Mouse (Mus musculus): Measurements from ENCODE around the gene Tardbp. TPM values are rescaled to one million over a fixed set of nuclear protein-coding genes. Genes with fewer than 3 reads are reported as not detected.

The Tardbp gene
- polyA plus RNA-seq, 2 experiments = 170 to 674 TPM

DNA sequence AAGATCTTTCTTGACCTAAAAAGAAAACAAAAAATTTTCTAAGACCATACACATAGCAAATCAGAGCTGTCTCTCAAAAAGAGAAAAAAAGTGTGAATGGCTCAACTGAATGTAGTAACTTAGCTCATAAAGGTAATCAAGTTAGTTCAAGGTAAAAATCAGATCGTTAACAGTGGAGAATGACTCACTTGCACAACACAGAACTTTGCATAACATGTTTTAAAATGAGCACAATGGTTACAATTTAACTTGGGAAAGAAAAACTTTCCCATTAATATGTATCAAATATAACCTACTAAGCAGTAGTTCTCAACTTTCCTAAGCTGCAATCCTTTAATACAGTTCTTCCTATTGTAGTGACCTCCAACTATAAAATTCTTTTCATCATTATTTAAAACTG is 6.1 kb downstream of the Tardbp start:
- Histone ChIP-seq H3K4me3 (replicated peaks; ENCODE audit: low read length) (no peak overlapping the region), H3K9me3 (ENCODE audit: control insufficient read depth, low read length) (no peaks in the 10 kb centered on the region), H3K27me3 (ENCODE audit: control insufficient read depth, insufficient read depth, low read length) (no peaks in the 10 kb centered on the region), H3K36me3 (ENCODE audit: control insufficient read depth, insufficient read depth, low read length) (peaks cover 88% of the 10 kb centered on the region), H3K4me1 (ENCODE audit: control insufficient read depth, insufficient read depth, low read length) (peaks cover 13% of the 10 kb centered on the region), H3K9ac (ENCODE audit: low read depth, low read length, severe bottlenecking) (no peak overlapping the region), H3K27ac (replicated peaks; ENCODE audit: low read depth, low read length) (no peak overlapping the region), H3K4me2 (replicated peaks; ENCODE audit: low read depth, low read length, severe bottlenecking) (no peak overlapping the region)
- DNase-seq (ENCODE audit: low spot score) (no peak), ATAC-seq (ENCODE audit: low FRiP score, low read depth) (no peak)
- WGBS = 90% methylated on average over 1 of the region's 1 CpGs
- TF ChIP-seq POLR2A (IDR thresholded peaks at IDR 0.05; ENCODE audit: borderline replicate concordance, extremely low read depth, insufficient read depth, insufficient read length) = no peak

DNA sequence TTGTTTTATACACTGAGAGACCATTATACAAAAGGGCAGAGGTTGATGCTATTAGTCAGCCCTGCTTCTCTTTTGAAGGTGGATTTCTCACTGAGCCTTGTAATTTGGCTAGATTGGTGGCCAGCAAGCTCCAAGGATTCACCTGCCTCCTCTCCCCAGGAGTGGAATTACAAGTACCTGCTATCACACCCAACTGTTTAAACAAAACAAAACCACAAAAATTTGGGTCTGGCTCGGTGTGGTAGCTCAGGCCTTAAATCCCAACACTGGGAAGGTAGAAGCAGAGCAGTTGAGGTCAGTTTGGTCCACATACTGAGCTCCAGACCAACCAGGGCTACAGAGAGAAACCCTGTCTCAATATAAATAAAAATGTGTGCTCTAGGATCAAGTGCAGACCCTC is 7.0 kb downstream of the Tardbp start:
- no peak overlapping the region for H3K27ac ChIP-seq (replicated peaks; ENCODE audit: low read depth, low read length)
- 74% methylated on average over 1 of the region's 1 CpGs for WGBS
- no peak for TF ChIP-seq POLR2A (IDR thresholded peaks at IDR 0.05; ENCODE audit: borderline replicate concordance, extremely low read depth, insufficient read depth, insufficient read length)
- H3K4me2 ChIP-seq (replicated peaks; ENCODE audit: low read depth, low read length, severe bottlenecking) = no peak overlapping the region
- H3K9ac ChIP-seq (ENCODE audit: low read depth, low read length, severe bottlenecking) = no peak overlapping the region
- H3K4me1 ChIP-seq (ENCODE audit: control insufficient read depth, insufficient read depth, low read length) = peaks cover 8% of the 10 kb centered on the region; the same call in 1 of the 2 replicates
- no peak for DNase-seq (ENCODE audit: low spot score)
- H3K27me3 ChIP-seq (ENCODE audit: control insufficient read depth, insufficient read depth, low read length) = no peaks in the 10 kb centered on the region
- no peak overlapping the region for H3K4me3 ChIP-seq (replicated peaks; ENCODE audit: low read length)
- H3K9me3 ChIP-seq (ENCODE audit: control insufficient read depth, low read length) = no peaks in the 10 kb centered on the region
- H3K36me3 ChIP-seq (ENCODE audit: control insufficient read depth, insufficient read depth, low read length) = peaks cover 93% of the 10 kb centered on the region
- no peak for ATAC-seq (ENCODE audit: low FRiP score, low read depth)

- ATAC-seq (ENCODE audit: low FRiP score, low read depth) = no peak
- no peak overlapping the region for H3K9ac ChIP-seq (ENCODE audit: low read depth, low read length, severe bottlenecking)
- no peak overlapping the region for H3K27ac ChIP-seq (replicated peaks; ENCODE audit: low read depth, low read length)
- no peak overlapping the region for H3K4me2 ChIP-seq (replicated peaks; ENCODE audit: low read depth, low read length, severe bottlenecking)
- peaks cover 59% of the 10 kb centered on the region for H3K36me3 ChIP-seq (ENCODE audit: control insufficient read depth, insufficient read depth, low read length)
- WGBS = 88% methylated on average over 9 of the region's 9 CpGs
- TF ChIP-seq POLR2A (IDR thresholded peaks at IDR 0.05; ENCODE audit: borderline replicate concordance, extremely low read depth, insufficient read depth, insufficient read length) = no peak
- H3K4me3 ChIP-seq (replicated peaks; ENCODE audit: low read length) = no peak overlapping the region
- no peaks in the 10 kb centered on the region for H3K4me1 ChIP-seq (ENCODE audit: control insufficient read depth, insufficient read depth, low read length)
- H3K9me3 ChIP-seq (ENCODE audit: control insufficient read depth, low read length) = no peaks in the 10 kb centered on the region
- DNase-seq (ENCODE audit: low spot score) = no peak
- no peaks in the 10 kb centered on the region for H3K27me3 ChIP-seq (ENCODE audit: control insufficient read depth, insufficient read depth, low read length)
These were observed 13.1 kb downstream of the Tardbp start for GRCm38 (mm10) chr4:148613738-148614137.

DNA sequence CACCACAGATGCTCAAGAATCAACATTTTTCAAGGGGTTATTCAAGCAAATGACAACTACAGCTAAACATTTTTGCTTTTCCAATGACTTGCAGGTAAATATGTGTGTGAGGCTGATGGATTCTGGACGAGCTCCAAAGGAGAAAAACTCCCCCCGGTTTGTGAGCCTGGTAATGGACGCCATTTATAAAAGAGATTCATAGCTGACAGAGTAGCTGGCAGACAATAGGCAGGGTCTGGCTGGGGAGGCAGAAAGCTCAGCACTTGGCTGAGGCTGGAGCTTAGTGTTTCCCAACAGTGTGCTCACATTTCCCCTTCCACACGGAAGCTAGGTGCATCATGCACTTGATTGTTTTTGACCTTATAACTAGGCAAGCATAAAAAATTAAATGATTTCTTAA is 14.3 kb downstream of the Tardbp start:
- 51% methylated on average over 4 of the region's 4 CpGs for WGBS
- Histone ChIP-seq H3K36me3 (ENCODE audit: control insufficient read depth, insufficient read depth, low read length) (peaks cover 51% of the 10 kb centered on the region), H3K4me3 (replicated peaks; ENCODE audit: low read length) (no peak overlapping the region), H3K9me3 (ENCODE audit: control insufficient read depth, low read length) (no peaks in the 10 kb centered on the region), H3K4me1 (ENCODE audit: control insufficient read depth, insufficient read depth, low read length) (no peaks in the 10 kb centered on the region), H3K27me3 (ENCODE audit: control insufficient read depth, insufficient read depth, low read length) (no peaks in the 10 kb centered on the region), H3K27ac (replicated peaks; ENCODE audit: low read depth, low read length) (no peak overlapping the region), H3K9ac (ENCODE audit: low read depth, low read length, severe bottlenecking) (no peak overlapping the region), H3K4me2 (replicated peaks; ENCODE audit: low read depth, low read length, severe bottlenecking) (no peak overlapping the region)
- DNase-seq (ENCODE audit: low spot score) = no peak
- TF ChIP-seq POLR2A (IDR thresholded peaks at IDR 0.05; ENCODE audit: borderline replicate concordance, extremely low read depth, insufficient read depth, insufficient read length) = no peak
- no peak for ATAC-seq (ENCODE audit: low FRiP score, low read depth)

GRCm38 (mm10) chr4:148610631-148611364 is 16.0 kb downstream of the Tardbp start:
- TF ChIP-seq POLR2A (IDR thresholded peaks at IDR 0.05; ENCODE audit: borderline replicate concordance, extremely low read depth, insufficient read depth, insufficient read length) = no peak
- no peak overlapping the region for H3K4me2 ChIP-seq (replicated peaks; ENCODE audit: low read depth, low read length, severe bottlenecking)
- H3K4me1 ChIP-seq (ENCODE audit: control insufficient read depth, insufficient read depth, low read length) = no peaks in the 10 kb centered on the region
- H3K36me3 ChIP-seq (ENCODE audit: control insufficient read depth, insufficient read depth, low read length) = peaks cover 36% of the 10 kb centered on the region
- ATAC-seq (ENCODE audit: low FRiP score, low read depth) (no peak), DNase-seq (ENCODE audit: low spot score) (no peak)
- H3K4me3 ChIP-seq (replicated peaks; ENCODE audit: low read length) = no peak overlapping the region
- 70% methylated on average over 5 of the region's 5 CpGs for WGBS
- H3K27me3 ChIP-seq (ENCODE audit: control insufficient read depth, insufficient read depth, low read length) = no peaks in the 10 kb centered on the region
- H3K27ac ChIP-seq (replicated peaks; ENCODE audit: low read depth, low read length) = no peak overlapping the region
- H3K9me3 ChIP-seq (ENCODE audit: control insufficient read depth, low read length) = no peaks in the 10 kb centered on the region
- H3K9ac ChIP-seq (ENCODE audit: low read depth, low read length, severe bottlenecking) = no peak overlapping the region
